Comparison of ENCODE assay signal across 8 mouse cellular contexts in the genomic region with DNA sequence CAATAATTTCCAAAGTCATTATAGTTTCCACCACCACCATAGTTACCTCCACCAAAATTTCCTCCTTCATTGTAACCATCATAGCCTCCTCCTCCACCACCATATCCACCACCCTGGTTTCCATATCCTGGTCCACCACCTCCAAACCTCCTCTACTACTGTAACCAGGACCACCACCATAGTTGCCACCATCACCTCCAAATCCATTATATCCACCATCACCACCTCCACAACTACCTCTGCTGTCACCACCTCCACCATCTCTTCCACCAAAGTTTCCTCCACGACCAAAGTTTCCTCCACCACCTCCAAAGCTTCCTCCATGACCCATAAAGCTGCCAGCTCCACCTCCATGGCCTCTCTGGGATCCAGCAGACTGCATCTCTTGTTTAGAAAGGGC. TPM values are rescaled to one million over a fixed set of nuclear protein-coding genes. Genes with fewer than 3 reads are reported as not detected.
DNase-seq lines count a peak whose midpoint lies in the region; ATAC-seq and TF ChIP-seq lines count a peak whose summit lies in the region.
"Not testable (repeated sequence)": the region's sequence is repeated elsewhere in the genome, so short reads cannot be mapped to it uniquely, and the experiment has no call there.

A gene (minus strand): TSS at position 101 of the 400 bp plus-strand sequence.

- H3K27me3 ChIP-seq in CH12.LX (replicated peaks); forebrain, embryonic 15.5 days; heart, embryonic 11.5 days (ENCODE audit: control insufficient read depth, insufficient read depth, low read length); hindbrain, embryonic 15.5 days; neural tube, embryonic 14.5 days (ENCODE audit: control insufficient read depth, insufficient read depth, low read length): not testable (repeated sequence)

- H3K79me2 ChIP-seq in CH12.LX (replicated peaks; ENCODE audit: control insufficient read depth, extremely low read depth, insufficient read depth, poor library complexity, severe bottlenecking); macrophage (ENCODE audit: inconsistent target): not testable (repeated sequence)

- TF ChIP-seq EP300 in CH12.LX (IDR thresholded peaks at IDR 0.05; ENCODE audit: low read length), result not testable (repeated sequence)

- not testable (repeated sequence) for H3K4me3 ChIP-seq in CH12.LX (replicated peaks in 1 of 3; ENCODE audit: low read depth in 2 of 3, low read length in 2 of 3, poor library complexity in 1 of 3); brown adipose tissue, adult 24 weeks (ENCODE audit: insufficient read depth, low read depth, low read length); forebrain, embryonic 15.5 days; heart, embryonic 11.5 days (ENCODE audit: low read depth, low read length); hindbrain, embryonic 15.5 days; left cerebral cortex, adult 2 months; macrophage (ENCODE audit: inconsistent target); neural tube, embryonic 14.5 days (ENCODE audit: low read depth, low read length)

- H3K27ac ChIP-seq in CH12.LX (ENCODE audit: insufficient read depth, low read depth); brown adipose tissue, adult 24 weeks (replicated peaks; ENCODE audit: low read depth, low read length); forebrain, embryonic 15.5 days (replicated peaks); heart, embryonic 11.5 days (ENCODE audit: low read depth, low read length); hindbrain, embryonic 15.5 days (replicated peaks); left cerebral cortex, adult 2 months; macrophage; neural tube, embryonic 14.5 days (ENCODE audit: low read depth, low read length): not testable (repeated sequence)

- intact Hi-C loops in left cerebral cortex, adult 2 months (cut with DNase I), result not testable (repeated sequence)

- not testable (repeated sequence) for TF ChIP-seq CTCF in CH12.LX (conservative IDR thresholded peaks at IDR 0.05 in 1 of 2, IDR thresholded peaks at IDR 0.05 in 1 of 2; ENCODE audit: low read depth in 2 of 2, low read length in 2 of 2); left cerebral cortex, adult 2 months (IDR thresholded peaks at IDR 0.05)

- not testable (repeated sequence) for ATAC-seq in forebrain, embryonic 15.5 days (replicated peaks); heart, embryonic 11.5 days (replicated peaks; ENCODE audit: insufficient number of reproducible peaks, low FRiP score, low TSS enrichment); hindbrain, embryonic 15.5 days (ENCODE audit: low FRiP score, low read depth); neural tube, embryonic 14.5 days (ENCODE audit: low read depth)

- in situ Hi-C loops in CH12.LX (cut with MboI; ENCODE audit: low pct_ligation_motif_present, low pct_unique_long_range_greater_than_20kb, low sequenced_read_pairs), result not testable (repeated sequence)

- H3K4me2 ChIP-seq in CH12.LX (ENCODE audit: insufficient read depth, low read depth, poor library complexity, severe bottlenecking); forebrain, embryonic 15.5 days (replicated peaks); heart, embryonic 11.5 days; hindbrain, embryonic 15.5 days; neural tube, embryonic 14.5 days (ENCODE audit: low read depth, low read length): not testable (repeated sequence)

- not testable (repeated sequence) for H3K4me1 ChIP-seq in CH12.LX (ENCODE audit: control insufficient read depth in 1 of 2, insufficient read depth in 2 of 2); brown adipose tissue, adult 24 weeks (ENCODE audit: control insufficient read depth, insufficient read depth, insufficient read length, low read length); forebrain, embryonic 15.5 days; heart, embryonic 11.5 days (ENCODE audit: control insufficient read depth, insufficient read depth, low read length); hindbrain, embryonic 15.5 days (replicated peaks); neural tube, embryonic 14.5 days (ENCODE audit: control insufficient read depth, insufficient read depth, low read length)

- not testable (repeated sequence) for DNase-seq in CH12.LX (ENCODE audit: extremely low read depth); left cerebral cortex, adult 2 months (ENCODE audit: extremely low spot score in 1 of 2, low spot score in 2 of 2)

- not testable (repeated sequence) for TF ChIP-seq RAD21 in CH12.LX (IDR thresholded peaks at IDR 0.05; ENCODE audit: low read depth, low read length)

- H3K9ac ChIP-seq in CH12.LX (ENCODE audit: insufficient read depth, low read depth); forebrain, embryonic 15.5 days (replicated peaks); heart, embryonic 11.5 days (ENCODE audit: low read depth, low read length); hindbrain, embryonic 15.5 days; neural tube, embryonic 14.5 days (replicated peaks; ENCODE audit: low read depth, low read length): not testable (repeated sequence)

- WGBS in forebrain, embryonic 15.5 days, result 50% methylated on average over 1 of the region's 1 CpGs
- WGBS in heart, embryonic 11.5 days (ENCODE audit: insufficient replicate concordance), result 20% methylated on average over 1 of the region's 1 CpGs
- 17% methylated on average over 1 of the region's 1 CpGs for WGBS in hindbrain, embryonic 15.5 days
- WGBS in macrophage (ENCODE audit: missing documents), result 56% methylated on average over 1 of the region's 1 CpGs
- WGBS in neural tube, embryonic 14.5 days, result 50% methylated on average over 1 of the region's 1 CpGs

- TF ChIP-seq POLR2A in CH12.LX (IDR thresholded peaks at IDR 0.05; ENCODE audit: low read depth, low read length), result not testable (repeated sequence)

- not testable (repeated sequence) for H3K36me3 ChIP-seq in CH12.LX (replicated peaks in 1 of 2; ENCODE audit: control insufficient read depth in 1 of 2, insufficient read depth in 1 of 2, low read length in 1 of 2); forebrain, embryonic 15.5 days; heart, embryonic 11.5 days (ENCODE audit: control insufficient read depth, insufficient read depth, low read length); hindbrain, embryonic 15.5 days; macrophage (ENCODE audit: inconsistent target); neural tube, embryonic 14.5 days (ENCODE audit: control insufficient read depth, insufficient read depth, low read length)

- dilution Hi-C loops in CH12.LX (cut with MboI; ENCODE audit: extremely low pct_ligation_motif_present, extremely low pct_unique_long_range_greater_than_20kb, low sequenced_read_pairs), result not testable (repeated sequence)

- H3K9me3 ChIP-seq in CH12.LX (replicated peaks; ENCODE audit: low read length); forebrain, embryonic 15.5 days; heart, embryonic 11.5 days (replicated peaks; ENCODE audit: control insufficient read depth, low read length); hindbrain, embryonic 15.5 days; neural tube, embryonic 14.5 days (ENCODE audit: control insufficient read depth, low read length): not testable (repeated sequence)

RNA-seq across cellular contexts. Expression of the gene that starts here (rescaled TPM):
- 12.0 and 12.3 TPM in 2 replicates for total RNA-seq in CH12.LX (2012; rRNA removed)
- 9.9 and 12.2 TPM in 2 replicates for total RNA-seq in CH12.LX (2014; rRNA removed)
- polyA plus RNA-seq in CH12.LX (2012; ENCODE audit: insufficient read length, low read depth), result 12.0 and 15.5 TPM in 2 replicates
- 9.8 and 10.8 TPM in 2 replicates for polyA plus RNA-seq in brown adipose tissue, adult 24 weeks (2012; ENCODE audit: insufficient read depth, insufficient read length, missing spikeins)
- polyA plus RNA-seq in forebrain, embryonic 15.5 days (2015; fragmentation: Nextera tagmentation; extraction: Ambion mirVana), result 15.9 and 16.4 TPM in 2 replicates
- polyA plus RNA-seq in heart, embryonic 11.5 days (2014; fragmentation: Nextera tagmentation; extraction: Ambion mirVana), result 9.8 and 11.9 TPM in 2 replicates
- polyA plus RNA-seq in hindbrain, embryonic 15.5 days (2015; fragmentation: Nextera tagmentation; extraction: Ambion mirVana), result 12.8 and 13.6 TPM in 2 replicates
- total RNA-seq in left cerebral cortex, adult 2 months (2021), result 10 to 100 TPM; 85.0 to 89.3 TPM
- 10 to 100 TPM; 30.2 to 80.0 (median 52.1) TPM for total RNA-seq in macrophage (2018; cell fraction: chromatin; rRNA removed)
- total RNA-seq in macrophage (2018; cell fraction: cytosol; rRNA removed), result 10 to 100 TPM; 16.3 to 29.9 (median 24.7) TPM
- 10 to 100 TPM; 26.6 to 74.1 (median 42.3) TPM for total RNA-seq in macrophage (2018; cell fraction: nucleus; rRNA removed)
- polyA plus RNA-seq in macrophage (2018), result 13.0 to 16.3 TPM (median 15.6 TPM) in 3 replicates
- polyA plus RNA-seq in neural tube, embryonic 14.5 days (2014; fragmentation: Nextera tagmentation; extraction: Ambion mirVana), result 16.3 and 16.4 TPM in 2 replicates

Comparison
In these comparisons a context has a peak if more than half of its experiments do, and no peak if none do; other contexts are left out.
1. RNA of the gene that starts here (total RNA-seq): 85.0 to 89.3 TPM in left cerebral cortex, adult 2 months; 9.9 to 12.3 TPM in CH12.LX; every median in the first group is over 4 times any median in the second.